Mouse (Mus musculus) ES-E14 (cell line): ENCODE results near the gene Arhgap40. TPM values are rescaled to one million over a fixed set of nuclear protein-coding genes. Genes with fewer than 3 reads are reported as not detected.

ENCODE experiments used
- DNase-seq: peaks from one replicate; pipeline ENCODE4 v3.0.0-alpha.2; 2013; ENCODE audit warnings: low read depth, low spot score
- H3K27ac ChIP-seq: 2 replicates; pipeline ENCODE4 v1.5.1; 2012; ENCODE audit warnings: low read depth, mild to moderate bottlenecking, low read length, moderate library complexity, mixed read lengths; ENCODE audit not compliant: poor library complexity, insufficient read depth, severe bottlenecking
- H3K36me3 ChIP-seq: 2 replicates; pipeline ENCODE4 v1.6.1; 2012; ENCODE audit warnings: mild to moderate bottlenecking, low read length, moderate library complexity, mixed read lengths; ENCODE audit not compliant: control insufficient read depth, poor library complexity, insufficient read depth, severe bottlenecking
- H3K4me1 ChIP-seq, 2 experiments: fragments of 150-350 bp in 1 of 2; sonication (generic) in 1 of 2; 2 replicates each; pipeline ENCODE4 v1.6.1; 2012; ENCODE audit warnings: low read length in 2 of 2, mild to moderate bottlenecking in 1 of 2, mixed read lengths in 1 of 2; ENCODE audit not compliant: control insufficient read depth in 2 of 2, insufficient read depth in 2 of 2, poor library complexity in 1 of 2
- H3K4me3 ChIP-seq, 2 experiments: fragments of 150-350 bp in 1 of 2; sonication (generic) in 1 of 2; 2 replicates each; pipeline ENCODE4 v1.5.1; 2012; ENCODE audit warnings: low read length in 2 of 2, low read depth in 1 of 2, mild to moderate bottlenecking in 1 of 2, mixed read lengths in 1 of 2; ENCODE audit not compliant: insufficient read depth in 1 of 2, poor library complexity in 1 of 2, severe bottlenecking in 1 of 2
- H3K9ac ChIP-seq: 2 replicates; pipeline ENCODE4 v1.6.1; 2012; ENCODE audit warnings: low read depth, mild to moderate bottlenecking, low read length, mixed read lengths; ENCODE audit not compliant: poor library complexity, insufficient read depth, severe bottlenecking
- H3K9me3 ChIP-seq: fragments of 150-350 bp; sonication (generic); 2 replicates; pipeline ENCODE4 v1.6.1; 2012; ENCODE audit warnings: low read depth, mild to moderate bottlenecking, low read length; ENCODE audit not compliant: control insufficient read depth, insufficient read depth
- CHD2 ChIP-seq: IDR thresholded peaks from 2 replicates; pipeline ENCODE4 v1.6.1; 2014; ENCODE audit warnings: mild to moderate bottlenecking, low read depth, low read length, inconsistent platforms
- HCFC1 ChIP-seq: IDR thresholded peaks from 2 replicates; pipeline ENCODE4 v1.6.1; 2012; ENCODE audit warnings: low read length, inconsistent platforms, borderline replicate concordance; ENCODE audit not compliant: insufficient read depth
- MAFK ChIP-seq: IDR thresholded peaks from 2 replicates; pipeline ENCODE4 v1.6.1; 2014; ENCODE audit warnings: mild to moderate bottlenecking, low read depth, low read length, inconsistent platforms; ENCODE audit not compliant: insufficient read depth
- ZC3H11A ChIP-seq: IDR thresholded peaks from 2 replicates; pipeline ENCODE4 v1.6.1; 2012; ENCODE audit warnings: low read depth, mild to moderate bottlenecking, inconsistent platforms, low read length, borderline replicate concordance
- ZNF384 ChIP-seq: IDR thresholded peaks from 2 replicates; pipeline ENCODE4 v1.6.1; 2012; ENCODE audit warnings: low read depth, low read length, inconsistent platforms
- in situ Hi-C, 2 experiments: fragments of 600-800 bp; cut with MboI; formaldehyde crosslinking; loops; one replicate each; pipeline ENCODE4 v1.15.1; 2025; ENCODE audit warnings: low sequenced_read_pairs in 2 of 2, inconsistent platforms in 1 of 2; ENCODE audit not compliant: unreplicated experiment in 2 of 2
- total RNA-seq: library from RNA; depleted of rRNA; stranded (reverse); fragments of 300-350 nt; gene quantifications from 2 replicates; pipeline ENCODE4 v1.2.3, GENCODE M21; 2012

Arhgap40 gene
- total RNA-seq, 1 experiment, result 0.89 TPM

DNA sequence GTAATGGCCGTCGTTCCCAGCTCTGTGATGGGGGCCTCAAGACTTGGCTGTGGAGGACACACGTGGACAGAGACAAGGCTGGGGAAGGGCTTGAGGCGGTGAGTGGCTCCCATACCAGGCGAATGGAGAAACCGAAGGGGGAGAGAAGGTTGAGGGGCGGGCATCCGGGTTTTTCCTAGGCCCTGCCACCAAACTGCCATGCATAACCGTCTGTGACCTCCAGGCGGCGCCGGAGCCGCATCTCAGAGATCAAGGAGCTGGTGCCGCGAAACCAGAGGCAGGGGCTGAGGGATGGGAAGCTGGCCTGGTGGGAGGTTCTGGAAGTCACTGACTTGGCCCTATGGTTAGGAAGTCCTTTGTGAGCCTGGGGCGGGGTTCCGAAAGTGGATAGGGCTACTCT, 34.2 kb downstream of the Arhgap40 start:
- in situ Hi-C loops, result loop anchor here (5.0 to 10.0 kb wide), 2 partner anchors 78 to 81 kb away; partner anchors contain the start of gene Actr5 (in 1 of the 2)
- H3K9ac ChIP-seq, result no peak overlapping the region

DNA sequence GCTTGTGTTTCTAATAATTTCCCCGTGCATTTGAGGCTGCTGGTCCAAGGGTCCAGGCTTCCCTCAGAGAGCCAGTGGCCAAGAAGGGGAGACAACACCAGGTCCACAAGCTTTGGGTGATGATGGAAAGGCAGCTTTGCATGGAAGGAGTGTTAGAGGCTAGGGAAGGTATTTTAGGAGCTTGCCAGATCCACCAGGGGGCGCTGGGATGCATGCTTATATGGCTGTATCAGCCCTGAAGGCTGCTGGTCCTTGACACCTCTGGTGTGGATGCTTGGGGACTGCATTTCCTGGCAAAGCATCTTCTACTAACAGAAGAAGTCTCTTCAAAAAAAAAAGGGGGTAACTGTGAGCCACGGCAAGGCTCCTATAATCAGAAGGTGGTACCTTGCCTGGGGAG, 37.5 kb downstream of the Arhgap40 start:
- TF ChIP-seq HCFC1 (no peak), MAFK (no peak), ZC3H11A (peak; percentile 64; the same call in 1 of the 2 replicates)
- Histone ChIP-seq H3K27ac (no peak overlapping the region), H3K4me3 (no peak overlapping the region), H3K9ac (no peak overlapping the region), H3K9me3 (no peaks in the 10 kb centered on the region; the same call in 1 of the 2 replicates), H3K4me1 (peaks cover 0 to 2% of the 10 kb centered on the region in 2 experiments; a peak in 1 of 4 replicates), H3K36me3 (no peaks in the 10 kb centered on the region)
- DNase-seq, result peak; percentile 70
- in situ Hi-C loops, result no loop called here

More for the DNA sequence above, 34.2 kb downstream of the Arhgap40 start:
- Histone ChIP-seq H3K36me3 (no peaks in the 10 kb centered on the region), H3K4me1 (peaks cover 0 to 2% of the 10 kb centered on the region in 2 experiments; a peak in 1 of 4 replicates), H3K9me3 (no peaks in the 10 kb centered on the region), H3K4me3 (no peak overlapping the region), H3K27ac (no peak overlapping the region)
- peak; percentile 93 for DNase-seq
- TF ChIP-seq ZC3H11A (peak; percentile 90), HCFC1 (no peak)

DNA sequence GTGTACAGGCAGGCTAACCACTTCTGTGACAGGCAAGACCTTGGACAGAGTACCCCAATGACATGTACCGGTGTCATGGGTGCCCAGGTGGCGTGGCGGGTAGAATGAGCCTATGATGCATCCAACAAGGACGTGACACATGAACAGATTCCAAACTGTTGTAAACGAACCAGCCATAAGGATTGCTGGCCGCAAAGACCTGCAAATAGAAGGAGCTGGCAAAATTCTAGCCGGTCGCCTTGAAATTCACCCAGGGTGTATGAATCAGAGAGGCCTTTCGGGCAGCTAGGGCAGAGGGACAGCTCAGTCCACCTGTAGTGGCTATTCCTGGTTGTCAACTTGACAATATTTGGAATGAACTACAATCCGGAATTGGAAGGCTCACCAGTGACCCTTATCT, 41.8 kb downstream of the Arhgap40 start:
- no peak overlapping the region for H3K27ac ChIP-seq
- in situ Hi-C loops, result no loop called here
- no peak for DNase-seq
- no peak for TF ChIP-seq CHD2
- no peak for TF ChIP-seq HCFC1
- TF ChIP-seq MAFK, result no peak
- no peak for TF ChIP-seq ZNF384
- TF ChIP-seq ZC3H11A, result no peak
- H3K36me3 ChIP-seq, result no peaks in the 10 kb centered on the region
- no peak overlapping the region for H3K9ac ChIP-seq
- H3K4me1 ChIP-seq, result no peaks in the 10 kb centered on the region
- H3K4me3 ChIP-seq, result no peak overlapping the region
- H3K9me3 ChIP-seq, result no peaks in the 10 kb centered on the region; the same call in 1 of the 2 replicates

DNA sequence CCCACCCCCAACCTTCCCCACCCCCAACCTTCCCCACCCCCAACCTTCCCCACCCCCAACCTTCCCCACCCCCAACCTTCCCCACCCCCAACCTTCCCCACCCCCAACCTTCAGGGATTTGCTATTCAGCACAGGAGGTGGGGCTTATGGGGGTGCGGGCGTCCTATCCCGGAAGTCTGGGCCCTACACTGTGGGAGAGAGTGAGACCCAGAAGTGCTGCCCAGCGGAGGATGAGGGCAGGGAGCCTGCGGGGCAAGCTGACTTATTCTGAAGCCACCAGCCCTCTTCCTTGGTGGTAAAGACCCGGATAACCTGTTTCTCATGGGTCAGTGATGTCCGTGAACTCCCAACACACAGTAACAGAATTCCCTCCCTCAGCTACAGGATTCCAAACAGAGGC, 42.7 kb downstream of the Arhgap40 start:
- Histone ChIP-seq H3K36me3 (no peaks in the 10 kb centered on the region), H3K27ac (no peak overlapping the region), H3K9me3 (no peaks in the 10 kb centered on the region; the same call in 1 of the 2 replicates), H3K4me3 (no peak overlapping the region), H3K9ac (no peak overlapping the region), H3K4me1 (peaks cover 0 to 2% of the 10 kb centered on the region in 2 experiments; a peak in 1 of 4 replicates)
- in situ Hi-C loops, result no loop called here
- TF ChIP-seq HCFC1 (no peak), CHD2 (no peak), ZNF384 (no peak), MAFK (no peak), ZC3H11A (no peak)
- DNase-seq, result no peak

DNA sequence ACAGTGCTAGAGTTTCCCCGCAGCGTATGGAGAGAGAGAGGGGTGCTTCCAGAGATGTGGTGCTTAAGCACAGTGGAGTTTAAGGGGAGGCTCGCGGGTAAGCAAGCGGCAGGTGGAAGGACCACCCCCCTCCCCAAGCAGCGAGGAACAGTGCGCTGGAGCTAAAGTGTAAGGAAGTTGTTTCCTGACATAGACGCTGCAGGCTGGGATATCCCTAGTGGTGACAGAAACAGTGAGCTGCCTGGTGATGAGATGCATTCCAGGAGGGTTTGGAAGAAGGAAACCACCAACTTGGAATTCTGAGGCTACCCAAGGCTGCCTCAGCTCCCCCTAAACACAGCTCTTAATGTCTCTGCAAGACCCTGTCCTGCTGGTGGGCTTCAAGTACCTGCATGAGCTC, 43.2 kb downstream of the Arhgap40 start:
- H3K9ac ChIP-seq, result no peak overlapping the region
- no peak overlapping the region for H3K27ac ChIP-seq
- DNase-seq, result no peak
- TF ChIP-seq HCFC1, result no peak
- TF ChIP-seq MAFK, result no peak
- TF ChIP-seq ZNF384, result no peak
- no peak for TF ChIP-seq ZC3H11A
- TF ChIP-seq CHD2, result no peak
- peaks cover 0 to 4% of the 10 kb centered on the region in 2 experiments; a peak in 1 of 4 replicates for H3K4me1 ChIP-seq
- in situ Hi-C loops, result no loop called here
- H3K36me3 ChIP-seq, result no peaks in the 10 kb centered on the region
- H3K9me3 ChIP-seq, result no peaks in the 10 kb centered on the region; the same call in 1 of the 2 replicates
- H3K4me3 ChIP-seq, result no peak overlapping the region
